Mouse (Mus musculus): ENCODE measurements around the gene Iqsec1. TPM values are rescaled to one million over a fixed set of nuclear protein-coding genes. Genes with fewer than 3 reads are reported as not detected.

Iqsec1 gene
- polyA plus RNA-seq, 1 experiment from 2014 or later: 8.7 TPM

- H3K9ac ChIP-seq: no peak overlapping the region
- H3K4me3 ChIP-seq (replicated peaks): no peak overlapping the region
- no peak overlapping the region for H3K4me2 ChIP-seq (replicated peaks)
- peak; percentile 96 for ATAC-seq
- H3K27me3 ChIP-seq (replicated peaks): no peaks in the 10 kb centered on the region
- no peaks in the 10 kb centered on the region for H3K9me3 ChIP-seq
- H3K4me1 ChIP-seq (replicated peaks): peaks cover 11% of the 10 kb centered on the region
- WGBS: 41% methylated on average over 2 of the region's 2 CpGs
- H3K27ac ChIP-seq: peak overlapping the region; percentile 48; the same call in 1 of the 2 replicates
- H3K36me3 ChIP-seq: no peaks in the 10 kb centered on the region
Observed at GRCm38 (mm10) chr6:90945560-90946230, 42.8 kb downstream of the Iqsec1 start.

DNA sequence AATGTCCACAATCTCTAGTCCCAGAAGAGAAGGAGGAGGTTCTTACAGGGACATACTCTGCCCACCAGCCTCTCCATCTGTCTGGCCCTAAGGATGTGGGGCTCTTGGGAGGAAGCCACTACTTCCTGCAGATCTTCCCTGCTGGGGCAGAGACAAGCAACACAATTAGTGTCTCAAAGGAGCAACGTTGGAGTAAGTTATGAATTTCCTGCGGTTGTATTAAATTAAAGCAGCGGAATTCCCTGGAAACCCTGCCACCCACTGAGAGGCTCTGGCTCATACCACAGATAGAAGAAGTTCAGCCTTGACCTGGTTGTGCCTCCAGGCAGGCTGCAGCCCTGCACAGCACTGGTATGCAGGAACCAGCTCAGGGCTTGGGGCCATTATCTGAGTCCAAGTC, 47.2 kb downstream of the Iqsec1 start:
- no peaks in the 10 kb centered on the region for H3K36me3 ChIP-seq
- H3K27ac ChIP-seq: no peak overlapping the region
- H3K9ac ChIP-seq: no peak overlapping the region
- ATAC-seq: no peak
- H3K27me3 ChIP-seq (replicated peaks): no peaks in the 10 kb centered on the region
- no peaks in the 10 kb centered on the region for H3K9me3 ChIP-seq
- 44% methylated on average over 3 of the region's 3 CpGs for WGBS
- no peak overlapping the region for H3K4me3 ChIP-seq (replicated peaks)
- H3K4me1 ChIP-seq (replicated peaks): peaks cover 13% of the 10 kb centered on the region
- H3K4me2 ChIP-seq (replicated peaks): no peak overlapping the region

DNA sequence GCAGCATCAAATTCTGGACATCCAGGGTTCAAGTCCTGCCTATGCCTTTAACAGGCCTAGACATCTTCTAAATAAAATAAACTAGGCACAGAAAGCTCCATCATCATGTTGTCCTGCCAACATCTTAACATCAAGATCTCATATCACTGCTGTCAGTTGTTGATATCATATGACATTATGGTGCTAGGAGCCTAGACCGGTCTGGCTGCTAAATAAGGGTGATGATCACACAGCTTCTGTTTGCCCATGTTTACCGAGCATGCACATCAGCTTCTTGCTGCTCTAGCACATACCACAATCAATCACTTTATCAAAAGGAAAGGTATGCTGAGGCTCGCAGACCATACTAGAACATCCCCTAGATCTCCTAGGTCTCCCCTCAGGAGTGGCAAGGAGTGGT, 54.8 kb downstream of the Iqsec1 start:
- H3K4me1 ChIP-seq (replicated peaks): 0 out of 2 replicates have a peak, but pooled peaks cover 5% of the 10 kb centered on the region
- H3K9ac ChIP-seq: no peak overlapping the region
- 93% methylated on average over 3 of the region's 3 CpGs for WGBS
- H3K36me3 ChIP-seq: no peaks in the 10 kb centered on the region
- no peaks in the 10 kb centered on the region for H3K9me3 ChIP-seq
- no peaks in the 10 kb centered on the region for H3K27me3 ChIP-seq (replicated peaks)
- no peak for ATAC-seq
- no peak overlapping the region for H3K4me3 ChIP-seq (replicated peaks)
- H3K27ac ChIP-seq: no peak overlapping the region
- H3K4me2 ChIP-seq (replicated peaks): no peak overlapping the region

DNA sequence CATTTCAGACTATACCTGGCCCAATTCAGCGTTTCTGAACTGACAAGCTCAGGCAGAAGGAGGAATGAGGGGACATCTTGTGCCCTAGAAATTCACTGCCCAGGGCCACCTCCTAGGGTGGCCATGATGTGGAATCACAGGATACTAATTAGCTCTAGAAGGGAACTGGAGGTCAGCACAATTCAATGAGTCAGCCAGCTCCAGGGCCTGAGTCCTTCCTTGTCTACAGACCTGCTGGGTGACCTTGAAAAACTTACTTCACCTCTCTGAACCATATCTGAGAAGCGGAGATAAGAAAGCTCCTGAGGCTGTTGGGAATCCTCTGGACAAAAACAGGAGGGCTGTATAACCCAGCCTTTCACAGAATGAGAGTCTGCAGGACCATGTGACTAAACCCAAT, 59.7 kb downstream of the Iqsec1 start:
- Histone ChIP-seq H3K36me3 (no peaks in the 10 kb centered on the region), H3K9me3 (no peaks in the 10 kb centered on the region), H3K27ac (no peak overlapping the region), H3K4me1 (replicated peaks) (0 out of 2 replicates have a peak, but pooled peaks cover 3% of the 10 kb centered on the region), H3K4me3 (replicated peaks) (no peak overlapping the region), H3K9ac (no peak overlapping the region), H3K27me3 (replicated peaks) (no peaks in the 10 kb centered on the region), H3K4me2 (replicated peaks) (no peak overlapping the region)
- ATAC-seq: peak; percentile 41; the same call in 1 of the 2 replicates
- 76% methylated on average over 2 of the region's 2 CpGs for WGBS

GRCm38 (mm10) chr6:90925472-90925871, 63.0 kb downstream of the Iqsec1 start:
- WGBS: 74% methylated on average over 3 of the region's 3 CpGs
- no peaks in the 10 kb centered on the region for H3K9me3 ChIP-seq
- no peak overlapping the region for H3K4me3 ChIP-seq (replicated peaks)

DNA sequence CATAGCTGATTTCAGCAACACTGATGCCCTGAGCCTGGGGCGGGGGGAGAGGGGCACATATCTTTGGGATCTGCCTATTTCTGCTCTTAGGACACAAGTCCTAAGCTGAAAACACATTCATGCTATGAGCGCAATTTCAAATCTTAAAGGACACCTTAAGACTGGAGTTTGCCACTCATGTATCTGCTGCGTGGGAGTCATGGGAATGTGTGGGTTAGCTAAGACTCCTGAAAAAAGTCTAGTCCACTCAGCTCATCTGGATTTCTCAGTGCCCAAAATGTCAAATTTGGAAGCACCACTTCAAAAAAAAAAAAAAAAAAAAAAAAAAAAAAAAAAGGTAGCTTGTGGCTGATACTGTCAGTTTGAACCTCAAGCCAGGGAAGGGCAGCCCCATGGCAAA, 63.7 kb downstream of the Iqsec1 start:
- no peak overlapping the region for H3K4me3 ChIP-seq (replicated peaks)
- no peak overlapping the region for H3K9ac ChIP-seq
- H3K36me3 ChIP-seq: no peaks in the 10 kb centered on the region

More at GRCm38 (mm10) chr6:90925472-90925871, 63.0 kb downstream of the Iqsec1 start:
- Histone ChIP-seq H3K9ac (no peak overlapping the region), H3K4me1 (replicated peaks) (peaks cover 12% of the 10 kb centered on the region), H3K27me3 (replicated peaks) (no peaks in the 10 kb centered on the region), H3K36me3 (no peaks in the 10 kb centered on the region), H3K27ac (no peak overlapping the region), H3K4me2 (replicated peaks) (no peak overlapping the region)
- ATAC-seq: no peak

DNA sequence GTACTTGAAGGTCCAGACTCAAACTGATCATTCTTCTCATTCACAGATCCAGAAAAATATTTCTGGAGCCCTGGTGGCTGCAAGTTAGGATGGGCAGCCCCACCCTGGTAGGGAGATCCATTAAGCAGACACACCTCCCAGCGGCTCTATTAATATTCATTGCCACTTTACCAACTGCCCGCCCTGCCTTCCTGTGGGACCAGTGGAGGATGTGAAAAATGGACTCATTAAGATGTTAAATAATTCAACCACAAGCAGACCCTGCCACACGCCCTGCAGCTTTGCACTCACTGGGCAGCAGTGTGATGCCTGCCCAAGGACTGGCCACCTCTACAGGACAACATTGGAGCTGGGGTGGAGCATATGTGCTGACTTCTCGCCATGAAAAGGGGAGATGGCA, 64.1 kb downstream of the Iqsec1 start:
- WGBS: 72% methylated on average over 4 of the region's 4 CpGs
- Histone ChIP-seq H3K9ac (no peak overlapping the region), H3K9me3 (no peaks in the 10 kb centered on the region), H3K4me1 (replicated peaks) (peaks cover 17% of the 10 kb centered on the region), H3K27ac (no peak overlapping the region), H3K27me3 (replicated peaks) (no peaks in the 10 kb centered on the region), H3K36me3 (no peaks in the 10 kb centered on the region), H3K4me2 (replicated peaks) (no peak overlapping the region), H3K4me3 (replicated peaks) (no peak overlapping the region)
- no peak for ATAC-seq

More for the DNA sequence above, 63.7 kb downstream of the Iqsec1 start:
- peaks cover 16% of the 10 kb centered on the region for H3K4me1 ChIP-seq (replicated peaks)
- WGBS: 83% methylated on average over 3 of the region's 3 CpGs
- ATAC-seq: no peak
- H3K27ac ChIP-seq: no peak overlapping the region
- H3K27me3 ChIP-seq (replicated peaks): no peaks in the 10 kb centered on the region
- H3K9me3 ChIP-seq: no peaks in the 10 kb centered on the region
- H3K4me2 ChIP-seq (replicated peaks): no peak overlapping the region

GRCm38 (mm10) chr6:90921259-90921946, 67.1 kb downstream of the Iqsec1 start:
- Histone ChIP-seq H3K9ac (no peak overlapping the region), H3K36me3 (no peaks in the 10 kb centered on the region), H3K4me1 (replicated peaks) (peaks cover 17% of the 10 kb centered on the region), H3K27ac (no peak overlapping the region), H3K4me3 (replicated peaks) (no peak overlapping the region), H3K9me3 (no peaks in the 10 kb centered on the region), H3K4me2 (replicated peaks) (no peak overlapping the region), H3K27me3 (replicated peaks) (no peaks in the 10 kb centered on the region)
- peak; percentile 61; the same call in 1 of the 2 replicates for ATAC-seq
- 27% methylated on average over 9 of the region's 9 CpGs for WGBS

GRCm38 (mm10) chr6:90920510-90921220, 67.8 kb downstream of the Iqsec1 start:
- WGBS: 39% methylated on average over 5 of the region's 5 CpGs
- H3K36me3 ChIP-seq: no peaks in the 10 kb centered on the region
- no peaks in the 10 kb centered on the region for H3K27me3 ChIP-seq (replicated peaks)
- no peak for ATAC-seq
- H3K9ac ChIP-seq: no peak overlapping the region
- peaks cover 17% of the 10 kb centered on the region for H3K4me1 ChIP-seq (replicated peaks)
- H3K27ac ChIP-seq: no peak overlapping the region
- H3K9me3 ChIP-seq: no peaks in the 10 kb centered on the region
- H3K4me3 ChIP-seq (replicated peaks): no peak overlapping the region
- H3K4me2 ChIP-seq (replicated peaks): no peak overlapping the region

DNA sequence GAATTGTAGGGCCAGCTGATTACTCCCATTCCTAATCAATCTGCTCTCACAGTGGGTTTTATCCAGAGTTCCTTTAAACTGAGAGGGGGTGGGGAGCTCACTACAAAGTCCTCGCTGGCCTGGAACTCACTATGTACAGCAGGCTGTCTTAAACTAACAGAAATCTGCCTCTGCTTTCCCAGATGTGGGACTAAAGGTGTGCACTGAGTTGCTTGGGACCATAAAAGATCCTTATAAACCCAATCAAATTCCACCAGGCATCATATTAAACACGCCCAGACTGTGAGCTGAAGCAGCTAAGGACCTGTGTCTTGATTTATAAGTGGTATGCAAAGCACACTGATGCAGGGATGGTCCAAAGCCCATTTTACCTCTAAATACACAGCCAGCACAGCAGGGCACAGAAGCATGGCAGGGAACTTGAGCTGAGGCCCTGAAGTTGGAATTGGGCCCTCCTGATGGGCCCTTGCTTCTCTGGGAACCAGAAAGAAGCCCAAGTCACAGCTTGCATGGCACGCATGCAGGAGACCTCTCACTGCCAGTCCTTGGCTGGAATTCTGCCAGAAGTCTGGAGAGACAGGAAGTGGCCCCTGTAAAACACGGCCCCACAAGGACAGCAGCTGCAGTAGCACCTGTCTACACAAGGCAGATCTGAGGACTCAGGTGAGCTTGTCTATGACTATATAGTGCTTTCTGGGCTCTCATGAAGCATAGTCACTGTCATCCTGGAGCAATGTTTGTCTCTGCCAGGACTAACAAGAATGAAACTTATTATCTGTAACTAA, 68.7 kb downstream of the Iqsec1 start:
- WGBS: 40% methylated on average over 4 of the region's 4 CpGs
- no peak overlapping the region for H3K4me3 ChIP-seq (replicated peaks)
- H3K27ac ChIP-seq: 0 out of 2 replicates have a peak overlapping the region, but pooled peaks have one; percentile 28
- no peaks in the 10 kb centered on the region for H3K36me3 ChIP-seq
- H3K27me3 ChIP-seq (replicated peaks): no peaks in the 10 kb centered on the region
- peaks cover 14% of the 10 kb centered on the region for H3K4me1 ChIP-seq (replicated peaks)
- no peaks in the 10 kb centered on the region for H3K9me3 ChIP-seq
- H3K4me2 ChIP-seq (replicated peaks): no peak overlapping the region
- ATAC-seq: peak; percentile 82
- no peak overlapping the region for H3K9ac ChIP-seq

DNA sequence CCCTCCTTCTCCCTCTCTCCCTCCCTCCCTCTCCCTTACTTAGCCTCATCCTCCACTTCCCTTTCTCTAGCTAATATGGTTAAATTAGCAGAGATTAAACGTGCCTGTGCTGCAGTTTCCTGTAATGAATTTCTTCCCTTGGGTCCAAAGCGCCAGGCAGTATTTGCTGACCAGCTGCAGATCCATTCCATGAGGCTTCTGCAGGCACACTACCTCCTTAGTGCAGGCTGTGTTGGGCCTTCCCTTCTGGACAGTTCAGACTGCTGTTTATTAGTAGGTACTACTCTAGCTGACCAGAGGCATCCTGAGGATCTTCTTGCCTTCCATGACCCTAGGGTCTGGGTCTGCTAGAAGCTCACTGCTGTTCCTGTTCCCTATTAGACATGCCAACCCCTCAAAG, 72.9 kb downstream of the Iqsec1 start:
- Histone ChIP-seq H3K27me3 (replicated peaks) (no peaks in the 10 kb centered on the region), H3K9me3 (no peaks in the 10 kb centered on the region), H3K27ac (no peak overlapping the region), H3K9ac (no peak overlapping the region), H3K36me3 (no peaks in the 10 kb centered on the region), H3K4me3 (replicated peaks) (no peak overlapping the region), H3K4me2 (replicated peaks) (no peak overlapping the region), H3K4me1 (replicated peaks) (peaks cover 6% of the 10 kb centered on the region)
- 45% methylated on average over 2 of the region's 2 CpGs for WGBS
- ATAC-seq: no peak

DNA sequence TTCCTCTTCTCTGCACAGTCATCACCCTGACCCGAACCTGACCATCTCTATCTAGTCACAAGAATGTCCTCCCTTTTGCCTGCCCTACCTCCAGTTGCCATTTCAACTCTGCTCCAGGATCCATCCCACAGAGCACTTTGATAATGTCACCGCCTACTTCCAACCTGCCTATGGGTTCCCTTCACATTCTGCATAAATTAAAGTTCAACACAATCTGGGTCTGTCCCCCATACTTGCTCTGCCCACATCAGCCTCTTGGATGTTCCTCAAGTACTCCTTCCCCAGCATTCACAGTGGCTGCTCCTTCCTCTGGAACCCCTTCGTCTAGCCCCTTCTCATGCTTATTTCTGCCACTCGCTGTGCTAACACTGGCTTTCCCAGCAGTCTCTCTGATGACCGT, 74.7 kb downstream of the Iqsec1 start:
- no peak for ATAC-seq
- no peak overlapping the region for H3K27ac ChIP-seq
- H3K36me3 ChIP-seq: no peaks in the 10 kb centered on the region
- H3K4me3 ChIP-seq (replicated peaks): no peak overlapping the region
- no peaks in the 10 kb centered on the region for H3K4me1 ChIP-seq (replicated peaks)
- H3K4me2 ChIP-seq (replicated peaks): no peak overlapping the region
- no peaks in the 10 kb centered on the region for H3K27me3 ChIP-seq (replicated peaks)
- WGBS: 85% methylated on average over 5 of the region's 5 CpGs
- no peak overlapping the region for H3K9ac ChIP-seq
- no peaks in the 10 kb centered on the region for H3K9me3 ChIP-seq
